8 mouse cellular contexts compared by ENCODE assay signal in genomic region chr10:109664629-109665317, GRCm38 (mm10).
DNase-seq lines count a peak whose midpoint lies in the region; ATAC-seq and TF ChIP-seq lines count a peak whose summit lies in the region.

No protein-coding gene starts in this region.

- H3K27me3 ChIP-seq in embryonic facial prominence, embryonic 10.5 days (replicated peaks; ENCODE audit: low read depth, poor library complexity, severe bottlenecking) = no peaks in the 10 kb centered on the region
- no peaks in the 10 kb centered on the region for H3K27me3 ChIP-seq in heart, embryonic 12.5 days (replicated peaks)
- H3K27me3 ChIP-seq in liver, adult 2 months (ENCODE audit: control insufficient read depth, insufficient read depth, low read length) = no peaks in the 10 kb centered on the region
- H3K27me3 ChIP-seq in neural tube, embryonic 14.5 days (ENCODE audit: control insufficient read depth, insufficient read depth, low read length) = no peaks in the 10 kb centered on the region

- TF ChIP-seq CTCF in liver, adult 2 months (IDR thresholded peaks at IDR 0.05; ENCODE audit: low read depth, low read length) = peak; percentile 60

- H3K36me3 ChIP-seq in embryonic facial prominence, embryonic 10.5 days (replicated peaks) = no peaks in the 10 kb centered on the region
- no peaks in the 10 kb centered on the region for H3K36me3 ChIP-seq in heart, embryonic 12.5 days
- H3K36me3 ChIP-seq in liver, adult 2 months (ENCODE audit: control insufficient read depth, insufficient read depth, low read length) = no peaks in the 10 kb centered on the region
- H3K36me3 ChIP-seq in neural tube, embryonic 14.5 days (ENCODE audit: control insufficient read depth, insufficient read depth, low read length) = no peaks in the 10 kb centered on the region

- no peak for ATAC-seq in heart, embryonic 12.5 days (ENCODE audit: insufficient number of reproducible peaks, low FRiP score)
- ATAC-seq in neural tube, embryonic 14.5 days (ENCODE audit: low read depth) = 0 out of 2 replicates have a peak, but pooled peaks have one; percentile 54

- H3K27ac ChIP-seq in embryonic facial prominence, embryonic 10.5 days (replicated peaks) = no peak overlapping the region
- no peak overlapping the region for H3K27ac ChIP-seq in heart, embryonic 12.5 days (ENCODE audit: poor library complexity, severe bottlenecking)
- H3K27ac ChIP-seq in liver, adult 2 months (replicated peaks; ENCODE audit: insufficient read depth, low read depth, low read length) = no peak overlapping the region
- H3K27ac ChIP-seq in neural tube, embryonic 14.5 days (ENCODE audit: low read depth, low read length) = no peak overlapping the region

- 0 out of 2 replicates have a peak, but pooled peaks cover 8% of the 10 kb centered on the region for H3K4me1 ChIP-seq in embryonic facial prominence, embryonic 10.5 days
- no peaks in the 10 kb centered on the region for H3K4me1 ChIP-seq in heart, embryonic 12.5 days (replicated peaks)
- H3K4me1 ChIP-seq in liver, adult 2 months (ENCODE audit: control insufficient read depth, insufficient read depth, low read length) = no peaks in the 10 kb centered on the region
- H3K4me1 ChIP-seq in neural tube, embryonic 14.5 days (ENCODE audit: control insufficient read depth, insufficient read depth, low read length) = no peaks in the 10 kb centered on the region

- peak overlapping the region; percentile 52 for H3K4me2 ChIP-seq in heart, embryonic 12.5 days
- H3K4me2 ChIP-seq in neural tube, embryonic 14.5 days (ENCODE audit: low read depth, low read length) = peak overlapping the region; percentile 33

- WGBS in embryonic facial prominence, embryonic 10.5 days = 40% methylated on average over 14 of the region's 14 CpGs
- WGBS in heart, embryonic 12.5 days = 28% methylated on average over 14 of the region's 14 CpGs
- WGBS in liver, adult 2 months = 35% methylated on average over 14 of the region's 14 CpGs
- 29% methylated on average over 14 of the region's 14 CpGs for WGBS in neural tube, embryonic 14.5 days

- 0 out of 2 replicates have a peak overlapping the region, but pooled peaks have one; percentile 21 for H3K4me3 ChIP-seq in embryonic facial prominence, embryonic 10.5 days
- peak overlapping the region; percentile 31 for H3K4me3 ChIP-seq in heart, embryonic 12.5 days
- H3K4me3 ChIP-seq in liver, adult 2 months (ENCODE audit: insufficient read depth, low read depth, low read length) = no peak overlapping the region
- H3K4me3 ChIP-seq in neural tube, embryonic 14.5 days (ENCODE audit: low read depth, low read length) = peak overlapping the region; percentile 5; the same call in 1 of the 2 replicates

- H3K9ac ChIP-seq in heart, embryonic 12.5 days = no peak overlapping the region
- no peak overlapping the region for H3K9ac ChIP-seq in liver, adult 2 months (ENCODE audit: low read depth, low read length)
- no peak overlapping the region for H3K9ac ChIP-seq in neural tube, embryonic 14.5 days (replicated peaks; ENCODE audit: low read depth, low read length)

- H3K79me2 ChIP-seq in liver, adult 2 months (ENCODE audit: control insufficient read depth, insufficient read depth, low read length) = no peaks in the 10 kb centered on the region

- peak; percentile 82 for DNase-seq in 416B (ENCODE audit: low read depth)
- peak; percentile 85 for DNase-seq in adrenal gland, postnatal 10 days
- peak; percentile 78 for DNase-seq in embryonic facial prominence, embryonic 10.5 days (ENCODE audit: low spot score)
- peak; percentile 82 for DNase-seq in kidney, postnatal 10 days
- peak; percentile 26 for DNase-seq in liver, adult 2 months (ENCODE audit: extremely low read depth, low read depth, low spot score)
- peak; percentile 30 to 70 for DNase-seq in urinary bladder, postnatal 4 days (ENCODE audit: low spot score in 2 of 2)

- no peak for TF ChIP-seq POLR2A in liver, adult 2 months (IDR thresholded peaks at IDR 0.05; ENCODE audit: extremely low read depth, insufficient read depth, low read length)

- H3K9me3 ChIP-seq in embryonic facial prominence, embryonic 10.5 days = no peaks in the 10 kb centered on the region
- H3K9me3 ChIP-seq in heart, embryonic 12.5 days (replicated peaks) = no peaks in the 10 kb centered on the region
- H3K9me3 ChIP-seq in neural tube, embryonic 14.5 days (ENCODE audit: control insufficient read depth, low read length) = no peaks in the 10 kb centered on the region

Comparison
In these comparisons a context has a peak if more than half of its experiments do, and no peak if none do; other contexts are left out.
1. DNase-seq: peak in every context shown above with its lines; median percentile 85 in adrenal gland, postnatal 10 days; 82 in 416B; 82 in kidney, postnatal 10 days; 78 in embryonic facial prominence, embryonic 10.5 days; 50 in urinary bladder, postnatal 4 days; 26 in liver, adult 2 months.